Mouse (Mus musculus) liver, embryonic 16.5 days (tissue): ENCODE data around the gene Prpf6. TPM values are rescaled to one million over a fixed set of nuclear protein-coding genes. Genes with fewer than 3 reads are reported as not detected.

Source experiments
- ATAC-seq: fragments of 200-750 bp; cut with Nextera tagmentation; 2 replicates; pipeline ENCODE4 v1.8.0; 2017; ENCODE audit warnings: low read depth, mild to moderate bottlenecking, moderate number of reproducible peaks, moderate library complexity
- H3K27ac ChIP-seq: fragments of 300-500 bp; sonication (generic); 2 replicates; pipeline ENCODE4 v1.5.1; 2014; ENCODE audit warnings: mild to moderate bottlenecking, low read length
- H3K27me3 ChIP-seq: fragments of 300-500 bp; sonication (generic); 2 replicates; pipeline ENCODE4 v1.6.1; 2014; ENCODE audit warnings: low read depth, low read length, mixed read lengths; ENCODE audit not compliant: control insufficient read depth, insufficient read depth
- H3K36me3 ChIP-seq: fragments of 300-500 bp; sonication (generic); 2 replicates; pipeline ENCODE4 v1.6.1; 2014; ENCODE audit warnings: mild to moderate bottlenecking; ENCODE audit not compliant: control insufficient read depth, insufficient read depth
- H3K4me1 ChIP-seq: fragments of 300-500 bp; sonication (generic); 2 replicates; pipeline ENCODE4 v1.6.1; 2014; ENCODE audit warnings: low read depth, low read length, mixed read lengths; ENCODE audit not compliant: control insufficient read depth
- H3K4me2 ChIP-seq: fragments of 300-500 bp; sonication (generic); 2 replicates; pipeline ENCODE4 v1.6.1; 2014; ENCODE audit warnings: low read depth, low read length, mixed read lengths
- H3K4me3 ChIP-seq: fragments of 300-500 bp; sonication (generic); 2 replicates; pipeline ENCODE4 v1.5.1; 2014; ENCODE audit warnings: low read depth, mild to moderate bottlenecking, low read length
- H3K9ac ChIP-seq: fragments of 300-500 bp; sonication (generic); 2 replicates; pipeline ENCODE4 v1.6.1; 2014; ENCODE audit warnings: low read depth, low read length
- H3K9me3 ChIP-seq: fragments of 300-500 bp; sonication (generic); replicated peaks from 2 replicates; pipeline ENCODE4 v1.6.1; 2016; ENCODE audit warnings: low read length; ENCODE audit not compliant: control insufficient read depth
- WGBS: fragments of 180-500 bp; shearing (Covaris S2); extraction: QIAGEN DNeasy Blood & Tissue Kit; methylation state at CpG from one replicate; pipeline ENCODE4 v1.1.7; 2014; ENCODE audit not compliant: insufficient replicate concordance; 5-methylcytosine and 5-hydroxymethylcytosine counted together
- polyA plus RNA-seq: library from polyadenylated mRNA; unstranded; fragments of >200 nt; fragmentation: Nextera tagmentation; extraction: Ambion mirVana; gene quantifications from 2 replicates; pipeline ENCODE4 v1.2.1, GENCODE M21; 2015

Prpf6 gene
- polyA plus RNA-seq, 1 experiment from 2014 or later, result 24.2 TPM

DNA sequence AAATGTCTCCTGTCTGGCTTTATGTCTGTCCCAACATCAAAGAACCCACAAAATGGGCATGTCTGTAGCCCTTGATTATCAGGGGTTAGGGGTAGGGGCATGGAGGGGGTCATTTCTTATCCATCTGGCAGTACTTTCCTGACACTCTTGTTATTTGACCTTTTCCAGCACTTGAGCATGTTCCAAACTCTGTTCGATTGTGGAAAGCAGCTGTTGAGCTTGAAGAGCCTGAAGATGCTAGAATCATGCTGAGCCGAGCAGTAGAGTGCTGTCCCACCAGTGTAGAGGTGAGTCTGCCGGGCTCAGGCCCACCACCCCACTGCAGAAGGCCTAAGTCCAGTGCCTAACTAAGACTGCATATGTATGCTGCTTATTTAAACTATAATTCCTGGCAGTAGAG lies 44.2 kb downstream of the Prpf6 start:
- no peaks in the 10 kb centered on the region for H3K4me1 ChIP-seq
- no peak for ATAC-seq
- WGBS, result 78% methylated on average over 3 of the region's 3 CpGs
- H3K9me3 ChIP-seq, result no peaks in the 10 kb centered on the region
- H3K4me3 ChIP-seq, result no peak overlapping the region
- peaks cover 28% of the 10 kb centered on the region for H3K36me3 ChIP-seq
- H3K4me2 ChIP-seq, result no peak overlapping the region
- no peaks in the 10 kb centered on the region for H3K27me3 ChIP-seq
- no peak overlapping the region for H3K9ac ChIP-seq
- no peak overlapping the region for H3K27ac ChIP-seq

DNA sequence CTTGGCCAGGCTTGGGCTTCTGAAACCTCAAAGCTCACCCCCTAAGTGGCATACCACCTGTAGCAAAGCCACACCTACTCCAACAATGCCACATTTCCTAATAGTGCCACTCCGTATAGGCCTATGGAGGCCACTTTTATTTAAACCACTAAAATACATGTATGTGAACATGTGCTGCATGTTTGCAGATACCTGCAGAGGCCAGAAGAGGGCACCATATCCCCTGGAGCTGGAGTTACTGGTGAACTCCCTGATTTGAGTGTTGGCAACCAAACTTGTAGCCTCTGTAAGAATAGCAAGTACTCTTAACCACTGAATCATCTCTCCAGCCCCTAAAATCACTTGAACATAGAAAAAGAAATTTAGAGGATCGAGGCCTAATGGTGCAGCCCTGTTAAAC lies 52.7 kb downstream of the Prpf6 start:
- Histone ChIP-seq H3K27me3 (no peaks in the 10 kb centered on the region), H3K9me3 (no peaks in the 10 kb centered on the region), H3K4me2 (no peak overlapping the region), H3K36me3 (peaks cover 11% of the 10 kb centered on the region), H3K27ac (no peak overlapping the region), H3K4me3 (no peak overlapping the region), H3K9ac (no peak overlapping the region), H3K4me1 (no peaks in the 10 kb centered on the region)
- WGBS, result 80% methylated on average over 2 of the region's 2 CpGs
- no peak for ATAC-seq

DNA sequence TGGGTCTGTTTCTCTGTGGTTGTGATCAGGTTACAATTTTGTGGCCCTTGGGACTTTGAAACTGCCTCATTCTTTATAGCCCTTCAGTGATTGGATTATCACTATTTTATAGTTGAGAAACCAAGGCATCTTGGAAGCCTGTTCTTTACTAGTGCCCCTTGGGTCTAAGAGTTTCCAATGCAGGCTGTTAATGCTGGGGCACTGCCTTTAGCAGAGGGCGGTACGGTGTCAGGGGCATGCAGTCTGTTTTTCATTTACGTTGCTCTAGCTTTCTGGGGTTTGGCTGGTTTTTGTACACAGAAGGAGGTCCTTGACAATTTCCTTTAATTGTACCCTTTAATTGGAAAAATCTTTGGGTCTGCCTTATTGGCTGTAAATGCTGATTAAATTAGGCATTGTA lies 54.0 kb downstream of the Prpf6 start:
- H3K9ac ChIP-seq, result no peak overlapping the region
- H3K27me3 ChIP-seq, result no peaks in the 10 kb centered on the region
- no peaks in the 10 kb centered on the region for H3K4me1 ChIP-seq
- no peak for ATAC-seq
- no peaks in the 10 kb centered on the region for H3K9me3 ChIP-seq
- H3K4me2 ChIP-seq, result no peak overlapping the region
- peaks cover 20% of the 10 kb centered on the region for H3K36me3 ChIP-seq
- H3K27ac ChIP-seq, result no peak overlapping the region
- H3K4me3 ChIP-seq, result no peak overlapping the region
- WGBS, result 84% methylated on average over 3 of the region's 3 CpGs

DNA sequence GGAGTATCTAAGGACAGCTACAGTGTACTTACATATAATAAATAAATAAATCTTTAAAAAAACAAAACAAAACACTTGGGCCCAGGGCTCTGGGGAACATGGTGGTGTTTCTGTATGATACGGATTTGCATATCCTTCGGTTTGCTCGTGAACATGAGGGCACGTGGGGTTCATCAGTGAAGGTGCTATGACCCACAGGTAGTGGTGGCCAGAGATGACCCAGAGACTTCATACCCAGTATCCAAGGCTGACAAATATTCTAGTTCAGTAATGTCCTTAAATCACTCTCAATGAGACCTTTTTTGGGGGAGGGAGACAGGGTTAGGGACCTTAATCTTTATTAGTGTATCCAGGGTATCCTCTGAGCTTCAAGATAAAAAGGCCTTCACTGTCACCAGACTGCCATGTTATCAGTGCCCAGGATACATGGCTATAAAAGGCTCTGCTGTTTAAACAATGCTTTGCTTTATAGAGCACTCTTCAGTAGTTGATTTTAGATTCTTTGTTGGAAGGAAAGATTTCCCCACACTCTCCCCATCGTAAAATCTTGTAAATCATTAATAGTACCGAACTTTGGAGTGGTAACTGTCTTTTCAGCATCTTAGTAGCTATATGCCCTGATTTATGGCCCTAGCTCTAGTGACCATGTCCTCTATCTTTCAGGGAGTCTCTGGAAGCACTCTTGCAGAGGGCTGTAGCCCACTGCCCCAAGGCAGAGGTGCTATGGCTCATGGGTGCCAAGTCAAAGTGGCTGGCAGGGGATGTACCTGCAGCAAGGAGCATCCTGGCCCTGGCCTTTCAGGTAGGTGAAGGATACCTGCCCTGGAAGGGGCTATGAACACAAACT lies 55.2 kb downstream of the Prpf6 start:
- Histone ChIP-seq H3K4me1 (no peaks in the 10 kb centered on the region), H3K27ac (no peak overlapping the region), H3K4me2 (no peak overlapping the region), H3K9me3 (no peaks in the 10 kb centered on the region), H3K9ac (no peak overlapping the region), H3K36me3 (peaks cover 18% of the 10 kb centered on the region), H3K27me3 (no peaks in the 10 kb centered on the region), H3K4me3 (no peak overlapping the region)
- no peak for ATAC-seq
- WGBS, result 79% methylated on average over 6 of the region's 6 CpGs

DNA sequence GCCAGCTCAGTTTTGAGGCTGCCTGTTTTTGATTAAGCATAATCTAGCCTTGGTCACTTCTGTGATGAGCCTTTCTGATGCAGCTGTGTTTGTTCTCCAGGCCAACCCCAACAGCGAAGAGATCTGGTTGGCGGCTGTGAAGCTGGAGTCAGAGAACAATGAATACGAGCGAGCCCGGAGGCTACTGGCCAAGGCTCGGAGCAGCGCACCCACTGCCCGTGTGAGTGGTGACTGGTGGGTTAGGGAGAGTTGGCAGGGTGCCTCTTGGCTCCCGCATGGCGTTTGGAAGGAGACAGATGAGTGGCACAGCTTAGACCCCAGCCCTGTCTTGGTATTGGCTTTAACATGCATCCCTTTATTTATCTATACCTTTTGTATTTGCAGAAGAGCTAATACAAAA lies 57.3 kb downstream of the Prpf6 start:
- Histone ChIP-seq H3K9me3 (no peaks in the 10 kb centered on the region), H3K9ac (no peak overlapping the region), H3K27ac (no peak overlapping the region), H3K36me3 (peaks cover 20% of the 10 kb centered on the region), H3K4me3 (no peak overlapping the region), H3K27me3 (no peaks in the 10 kb centered on the region), H3K4me1 (no peaks in the 10 kb centered on the region), H3K4me2 (no peak overlapping the region)
- ATAC-seq, result no peak
- WGBS, result 88% methylated on average over 10 of the region's 10 CpGs

DNA sequence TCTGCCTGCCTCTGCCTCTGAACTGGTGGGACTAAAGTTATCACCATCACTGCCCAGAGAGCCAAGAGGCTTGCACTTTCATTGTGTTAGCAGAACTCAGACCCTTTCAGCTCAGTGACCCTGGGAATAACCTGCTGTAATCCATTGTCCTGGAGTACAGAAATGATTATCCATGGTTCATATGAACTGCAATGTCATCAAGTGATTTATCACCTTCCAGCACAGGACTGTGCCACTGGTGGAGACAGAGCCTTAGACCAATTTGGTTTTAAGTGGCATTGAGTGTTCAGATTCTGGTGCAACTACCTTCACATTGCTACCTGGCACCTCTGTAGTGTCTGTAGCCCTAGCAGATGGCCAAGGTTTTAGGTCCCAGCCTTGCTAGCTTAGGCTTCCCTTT lies 61.4 kb downstream of the Prpf6 start:
- H3K4me1 ChIP-seq, result no peaks in the 10 kb centered on the region
- peaks cover 23% of the 10 kb centered on the region for H3K36me3 ChIP-seq
- H3K4me3 ChIP-seq, result no peak overlapping the region
- no peaks in the 10 kb centered on the region for H3K27me3 ChIP-seq
- no peak overlapping the region for H3K9ac ChIP-seq
- no peak overlapping the region for H3K4me2 ChIP-seq
- H3K9me3 ChIP-seq, result no peaks in the 10 kb centered on the region
- no peak overlapping the region for H3K27ac ChIP-seq
- ATAC-seq, result no peak

DNA sequence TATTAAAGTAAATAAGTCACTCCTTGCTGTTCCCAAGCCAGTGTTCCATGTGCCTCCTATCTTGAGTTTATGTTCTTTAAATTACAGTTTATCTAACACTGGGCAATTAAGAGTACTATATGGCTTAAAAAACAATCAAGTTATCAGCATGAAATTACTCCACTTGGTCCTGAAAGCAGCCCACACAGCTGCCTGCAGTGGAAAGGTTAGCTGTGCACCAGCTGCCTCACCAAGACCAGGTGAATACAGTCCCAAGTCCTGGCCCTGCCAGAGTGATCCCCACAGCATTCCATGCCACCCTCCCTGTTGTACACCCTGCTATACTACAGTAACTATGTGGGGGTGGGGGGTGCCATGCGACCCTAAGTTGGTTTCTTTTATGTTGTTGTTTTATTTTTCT lies 61.9 kb downstream of the Prpf6 start:
- Histone ChIP-seq H3K4me2 (no peak overlapping the region), H3K36me3 (peaks cover 23% of the 10 kb centered on the region), H3K4me1 (no peaks in the 10 kb centered on the region), H3K9me3 (no peaks in the 10 kb centered on the region), H3K27me3 (no peaks in the 10 kb centered on the region), H3K27ac (no peak overlapping the region), H3K4me3 (no peak overlapping the region), H3K9ac (no peak overlapping the region)
- 69% methylated on average over 1 of the region's 1 CpGs for WGBS
- ATAC-seq, result no peak

DNA sequence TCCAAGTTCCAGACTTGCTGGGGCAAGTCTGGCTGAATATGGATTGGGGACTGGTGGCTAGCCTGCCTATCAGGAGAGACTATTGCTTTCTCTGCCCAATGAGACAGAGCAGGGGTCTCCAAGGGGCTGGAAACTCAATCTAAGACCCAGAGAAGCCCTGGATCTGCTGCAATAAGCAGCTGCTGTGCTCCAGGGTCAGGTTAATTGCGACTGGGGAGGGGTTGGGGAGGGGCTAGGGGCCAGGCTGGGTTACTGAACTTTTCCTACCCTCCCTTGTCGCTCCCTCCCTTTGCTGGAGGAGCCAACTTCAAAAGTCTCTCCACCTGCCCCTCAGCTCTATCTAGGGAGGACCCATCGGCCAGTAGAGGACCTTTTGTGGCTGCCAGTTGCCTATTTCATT lies 65.1 kb downstream of the Prpf6 start, which contains the start of gene Gm29797:
TSS of gene Gm29797 (plus strand) at position 301 of the 400 bp plus-strand sequence.
- Histone ChIP-seq H3K9ac (no peak within 1 kb of the TSS), H3K27me3 (no peaks in the 10 kb centered on the region), H3K4me2 (no peak within 1 kb of the TSS), H3K27ac (no peak within 1 kb of the TSS), H3K4me1 (peaks cover 2% of the 10 kb centered on the region), H3K4me3 (no peak within 1 kb of the TSS), H3K9me3 (no peaks in the 10 kb centered on the region), H3K36me3 (peaks cover 6% of the 10 kb centered on the region; the same call in 1 of the 2 replicates)
- WGBS, result 64% methylated on average over 3 of the region's 3 CpGs
- no peak for ATAC-seq

DNA sequence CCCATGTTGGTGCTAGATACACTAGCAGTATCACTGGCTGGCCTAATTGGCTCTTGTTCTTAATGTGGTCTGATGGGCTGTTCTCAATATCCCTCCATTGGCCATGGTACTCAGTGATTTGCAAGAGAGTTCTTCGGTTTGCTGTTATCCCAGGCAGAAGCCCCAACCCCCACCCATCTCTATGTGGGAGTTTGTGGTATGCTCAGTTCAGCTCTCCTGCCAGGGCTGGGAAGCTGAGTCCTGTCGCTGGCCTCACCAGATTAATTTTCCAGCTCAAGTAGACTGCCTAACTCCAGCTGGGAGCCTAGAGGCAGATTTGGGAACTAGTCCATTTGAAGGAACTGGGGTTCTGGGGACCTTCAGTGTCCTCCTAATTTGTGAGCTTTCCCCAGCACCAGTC lies 65.8 kb downstream of the Prpf6 start:
- Histone ChIP-seq H3K9me3 (no peaks in the 10 kb centered on the region), H3K9ac (no peak overlapping the region), H3K36me3 (peaks cover 4% of the 10 kb centered on the region; the same call in 1 of the 2 replicates), H3K27ac (no peak overlapping the region), H3K4me1 (peaks cover 2% of the 10 kb centered on the region), H3K27me3 (no peaks in the 10 kb centered on the region), H3K4me3 (no peak overlapping the region), H3K4me2 (no peak overlapping the region)
- ATAC-seq, result no peak
- 60% methylated on average over 2 of the region's 2 CpGs for WGBS
